Mouse (Mus musculus) lung, embryonic 16.5 days (tissue): ENCODE measurements at regions not wholly inside any gene's neighbourhood (a gene's known extent, or its start where the extent isn't known, plus 50 kb on each side); places are given as distances from the start of the nearest gene placed in this dataset.
"Not testable (repeated sequence)": the region's sequence is repeated elsewhere in the genome, so short reads cannot be mapped to it uniquely, and the experiment has no call there.

Experiments
- ATAC-seq: fragments of 200-750 bp; cut with Nextera tagmentation; 2 replicates; pipeline ENCODE4 v1.8.0; 2017; ENCODE audit warnings: low read depth, mild to moderate bottlenecking, moderate library complexity
- H3K27ac ChIP-seq: fragments of 300-500 bp; sonication (generic); 2 replicates; pipeline ENCODE4 v1.5.1; 2014; ENCODE audit warnings: mild to moderate bottlenecking, control low read depth, low read length
- H3K27me3 ChIP-seq: fragments of 300-500 bp; sonication (generic); 2 replicates; pipeline ENCODE4 v1.6.1; 2014; ENCODE audit warnings: low read depth, low read length, mixed read lengths; ENCODE audit not compliant: control insufficient read depth, insufficient read depth
- H3K36me3 ChIP-seq: fragments of 300-500 bp; sonication (generic); 2 replicates; pipeline ENCODE4 v1.6.1; 2014; ENCODE audit warnings: low read length; ENCODE audit not compliant: control insufficient read depth, insufficient read depth
- H3K4me1 ChIP-seq: fragments of 300-500 bp; sonication (generic); replicated peaks from 2 replicates; pipeline ENCODE4 v1.6.1; 2014; ENCODE audit warnings: low read length, mixed read lengths; ENCODE audit not compliant: control insufficient read depth, insufficient read depth
- H3K4me2 ChIP-seq: fragments of 300-500 bp; sonication (generic); 2 replicates; pipeline ENCODE4 v1.6.1; 2014; ENCODE audit warnings: low read depth, low read length, control low read depth
- H3K4me3 ChIP-seq: fragments of 300-500 bp; sonication (generic); 2 replicates; pipeline ENCODE4 v1.5.1; 2014; ENCODE audit warnings: mild to moderate bottlenecking, low read length, control low read depth
- H3K9ac ChIP-seq: fragments of 300-500 bp; sonication (generic); 2 replicates; pipeline ENCODE4 v1.6.1; 2014; ENCODE audit warnings: low read length, control low read depth
- H3K9me3 ChIP-seq: fragments of 300-500 bp; sonication (generic); 2 replicates; pipeline ENCODE4 v1.6.1; 2016; ENCODE audit warnings: low read length; ENCODE audit not compliant: control insufficient read depth
- WGBS: fragments of 180-500 bp; shearing (Covaris S2); extraction: QIAGEN DNeasy Blood & Tissue Kit; methylation state at CpG from one replicate; pipeline ENCODE4 v1.1.7; 2014; 5-methylcytosine and 5-hydroxymethylcytosine counted together

GRCm38 (mm10) chr13:61710823-61711222 is 140.9 kb upstream of the Cts3 start:
- H3K27ac ChIP-seq, H3K9ac ChIP-seq, ATAC-seq, H3K9me3 ChIP-seq, H3K27me3 ChIP-seq, H3K36me3 ChIP-seq, H3K4me2 ChIP-seq, H3K4me1 ChIP-seq, H3K4me3 ChIP-seq: not testable (repeated sequence)
- 13% methylated on average over 10 of the region's 11 CpGs for WGBS

- H3K9ac ChIP-seq: no peak overlapping the region
- H3K27me3 ChIP-seq: no peaks in the 10 kb centered on the region
- H3K9me3 ChIP-seq: no peaks in the 10 kb centered on the region
- H3K4me1 ChIP-seq: no peaks in the 10 kb centered on the region
- no peaks in the 10 kb centered on the region for H3K36me3 ChIP-seq
- 0 out of 2 replicates have a peak overlapping the region, but pooled peaks have one; percentile 11 for H3K4me2 ChIP-seq
- no peak overlapping the region for H3K4me3 ChIP-seq
- no peak for ATAC-seq
- 13% methylated on average over 31 of the region's 46 CpGs for WGBS
- H3K27ac ChIP-seq: no peak overlapping the region
These were observed 95.8 kb upstream of the Cts3 start for GRCm38 (mm10) chr13:61665729-61666128.
